Mouse (Mus musculus) fibroblast of lung, adult 2 months (primary cell): ENCODE results near the gene Lef1.
A peak's percentile ranks its signal among the peaks of the same experiment; 100 is the strongest.

Experiments used
- DNase-seq: peaks from one replicate; pipeline ENCODE4 v3.0.0-alpha.2; 2011; ENCODE audit warnings: low read depth

Lef1 gene

GRCm38 (mm10) chr3:131110191-131111150 lies at the start of gene Lef1:
Gene Lef1, plus strand, starts transcription at chr3:131110471.
- no peak for DNase-seq

- DNase-seq: no peak
Observed at GRCm38 (mm10) chr3:131065001-131065400, 45.3 kb upstream of the Lef1 start.

GRCm38 (mm10) chr3:131066171-131066570 lies 44.1 kb upstream of the Lef1 start:
- DNase-seq: no peak

GRCm38 (mm10) chr3:131068000-131068399 lies 42.3 kb upstream of the Lef1 start:
- DNase-seq: no peak

- no peak for DNase-seq
Observed at GRCm38 (mm10) chr3:131070210-131070609, 40.1 kb upstream of the Lef1 start.

GRCm38 (mm10) chr3:131072661-131073060 lies 37.6 kb upstream of the Lef1 start:
- no peak for DNase-seq

GRCm38 (mm10) chr3:131073946-131074345 lies 36.3 kb upstream of the Lef1 start:
- DNase-seq: no peak

- DNase-seq: no peak
Observed at GRCm38 (mm10) chr3:131078041-131078621, 32.1 kb upstream of the Lef1 start.

- no peak for DNase-seq
Observed at GRCm38 (mm10) chr3:131078719-131079118, 31.6 kb upstream of the Lef1 start.

GRCm38 (mm10) chr3:131083722-131084121 lies 26.5 kb upstream of the Lef1 start:
- no peak for DNase-seq

- peak; percentile 61 for DNase-seq
Observed at GRCm38 (mm10) chr3:131084718-131085561, 25.3 kb upstream of the Lef1 start.

GRCm38 (mm10) chr3:131085978-131086377 lies 24.3 kb upstream of the Lef1 start:
- no peak for DNase-seq

- DNase-seq: no peak
Observed at GRCm38 (mm10) chr3:131089721-131090120, 20.6 kb upstream of the Lef1 start.

GRCm38 (mm10) chr3:131092113-131092512 lies 18.2 kb upstream of the Lef1 start:
- no peak for DNase-seq

GRCm38 (mm10) chr3:131093736-131094135 lies 16.5 kb upstream of the Lef1 start:
- DNase-seq: no peak

GRCm38 (mm10) chr3:131096105-131096504 lies 14.2 kb upstream of the Lef1 start:
- DNase-seq: no peak

GRCm38 (mm10) chr3:131102191-131102774 lies 8.0 kb upstream of the Lef1 start:
- DNase-seq: no peak

- no peak for DNase-seq
Observed at GRCm38 (mm10) chr3:131105362-131105761, 4.9 kb upstream of the Lef1 start.

GRCm38 (mm10) chr3:131105940-131106401 lies 4.3 kb upstream of the Lef1 start:
- no peak for DNase-seq

- DNase-seq: no peak
Observed at GRCm38 (mm10) chr3:131106451-131107291, 3.6 kb upstream of the Lef1 start.
